ENCODE assay signal across 8 mouse cellular contexts in the genomic region with DNA sequence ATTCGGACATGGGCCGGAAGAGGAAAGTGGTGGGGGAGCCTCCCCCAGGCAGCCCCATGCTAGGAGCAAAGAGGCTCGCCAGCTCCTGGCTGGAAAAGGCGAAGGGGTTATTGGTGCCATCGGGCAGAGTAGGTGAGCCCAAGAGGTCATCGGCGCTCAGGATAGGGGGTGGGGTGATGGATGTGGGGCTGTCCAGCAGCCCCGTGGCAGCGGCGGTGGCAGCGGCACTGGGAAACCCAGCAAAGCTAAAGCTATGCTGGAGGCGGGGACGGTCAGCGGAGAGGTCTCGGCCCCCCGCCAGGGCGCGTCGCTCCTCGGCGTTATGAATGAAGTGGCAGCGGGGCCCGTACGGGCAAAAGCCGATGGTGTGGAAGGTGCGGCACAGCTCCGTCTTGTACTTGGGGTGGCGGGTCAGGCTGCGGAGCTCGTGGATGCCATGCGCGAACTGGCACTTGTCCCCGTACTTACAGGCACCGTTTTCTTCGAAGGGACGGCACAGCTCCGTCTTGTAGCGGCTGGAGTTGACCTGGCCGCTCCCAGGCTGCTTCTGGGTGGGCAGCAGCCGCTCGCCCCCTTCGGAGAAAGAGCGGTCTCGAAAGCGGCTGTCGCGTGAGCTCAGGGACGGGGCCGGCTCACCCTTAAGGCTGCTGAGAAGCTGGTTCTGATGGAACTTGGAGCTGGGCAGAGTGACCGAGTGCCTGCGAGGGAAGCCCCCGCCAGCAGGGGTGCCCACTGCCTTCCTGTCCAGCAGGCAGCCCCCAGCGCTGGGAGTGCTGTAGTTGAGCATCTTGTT. TPM values are rescaled to one million over a fixed set of nuclear protein-coding genes. Genes with fewer than 3 reads are reported as not detected.
DNase-seq lines count a peak whose midpoint lies in the region; ATAC-seq and TF ChIP-seq lines count a peak whose summit lies in the region.

No protein-coding gene starts in this region.

- no peak for TF ChIP-seq CTCF in thymus, adult 2 months (IDR thresholded peaks at IDR 0.05; ENCODE audit: borderline replicate concordance, control insufficient read depth, extremely low read depth, insufficient read depth, low read length, poor library complexity)

- ATAC-seq in heart, embryonic 12.5 days (ENCODE audit: insufficient number of reproducible peaks, low FRiP score) = no peak

- no peaks in the 10 kb centered on the region for H3K9me3 ChIP-seq in heart, embryonic 12.5 days (replicated peaks)

- peak overlapping the region; percentile 41 for H3K4me3 ChIP-seq in thymus, adult 2 months (ENCODE audit: control insufficient read depth, insufficient read depth, low read length)
- H3K4me3 ChIP-seq in heart, embryonic 12.5 days = peak overlapping the region; percentile 97

- 88% methylated on average over 53 of the region's 53 CpGs for WGBS in thymus, adult 2 months
- 14% methylated on average over 53 of the region's 53 CpGs for WGBS in heart, embryonic 12.5 days

- peaks cover 25% of the 10 kb centered on the region for H3K4me1 ChIP-seq in thymus, adult 2 months (replicated peaks; ENCODE audit: control insufficient read depth, insufficient read depth, low read length)
- H3K4me1 ChIP-seq in heart, embryonic 12.5 days (replicated peaks) = peaks cover 39% of the 10 kb centered on the region

- no peak for TF ChIP-seq POLR2A in thymus, adult 2 months (IDR thresholded peaks at IDR 0.05; ENCODE audit: control insufficient read depth, extremely low read depth, insufficient read depth, low read length, poor library complexity)

- H3K4me2 ChIP-seq in heart, embryonic 12.5 days = peak overlapping the region; percentile 87

- no peak overlapping the region; the same call in 1 of the 2 replicates for H3K27ac ChIP-seq in thymus, adult 2 months (ENCODE audit: control insufficient read depth, insufficient read depth, low read length)
- H3K27ac ChIP-seq in heart, embryonic 12.5 days (ENCODE audit: poor library complexity, severe bottlenecking) = peak overlapping the region; percentile 95

- peak; percentile 21 for DNase-seq in thymus, adult 2 months
- no peak for DNase-seq in thymus, postnatal 0 days (ENCODE audit: low spot score)
- peak; percentile 53 for DNase-seq in embryo, embryonic 10 days (ENCODE audit: low spot score)
- peak; percentile 51 for DNase-seq in kidney, adult 9 months
- DNase-seq in lung, postnatal 10 days = peak; percentile 57
- peak; percentile 40 for DNase-seq in splenic B cell, adult 2 months (ENCODE audit: low read depth, low spot score)
- no peak for DNase-seq in left cerebral cortex, adult 8-10 months (ENCODE audit: low spot score in 2 of 2)

- H3K36me3 ChIP-seq in thymus, adult 2 months (ENCODE audit: control insufficient read depth, insufficient read depth, low read length) = peaks cover 33% of the 10 kb centered on the region
- peaks cover 33% of the 10 kb centered on the region for H3K36me3 ChIP-seq in heart, embryonic 12.5 days
- H3K36me3 ChIP-seq in splenic B cell, adult 2 months (ENCODE audit: control insufficient read depth, insufficient read depth, low read length, poor library complexity, severe bottlenecking) = peaks cover 22% of the 10 kb centered on the region

- H3K27me3 ChIP-seq in thymus, adult 2 months (ENCODE audit: control insufficient read depth, insufficient read depth, low read length) = no peaks in the 10 kb centered on the region
- H3K27me3 ChIP-seq in heart, embryonic 12.5 days (replicated peaks) = no peaks in the 10 kb centered on the region
- no peaks in the 10 kb centered on the region for H3K27me3 ChIP-seq in splenic B cell, adult 2 months (ENCODE audit: control insufficient read depth, insufficient read depth, low read length, poor library complexity, severe bottlenecking)

- peak overlapping the region; percentile 99 for H3K9ac ChIP-seq in heart, embryonic 12.5 days

RNA-seq across cellular contexts. Expression of a gene that starts 2.9 kb away (rescaled TPM):
- polyA plus RNA-seq in thymus, adult 2 months (2012; rRNA removed) = 253 and 297 TPM in 2 replicates
- polyA plus RNA-seq in thymus, postnatal 0 days (2015; fragmentation: Nextera tagmentation; extraction: Ambion mirVana) = 63.4 and 69.7 TPM in 2 replicates
- polyA plus RNA-seq in heart, embryonic 12.5 days (2016; fragmentation: Nextera tagmentation; extraction: Ambion mirVana) = 98.4 and 101 TPM in 2 replicates
- 10 to 100 TPM; 26.7 to 46.5 (median 33.3) TPM for total RNA-seq in left cerebral cortex, adult 8-10 months (2022)

Comparison
In these comparisons a context has a peak if more than half of its experiments do, and no peak if none do; other contexts are left out.
1. DNase-seq: peak in thymus, adult 2 months (single experiment), embryo, embryonic 10 days (single experiment), kidney, adult 9 months (single experiment), lung, postnatal 10 days (single experiment) and splenic B cell, adult 2 months (single experiment); none in thymus, postnatal 0 days (single experiment) and left cerebral cortex, adult 8-10 months (0 of 2).